Mouse (Mus musculus) heart, postnatal 0 days (tissue): ENCODE measurements at regions not wholly inside any gene's neighbourhood (a gene's known extent, or its start where the extent isn't known, plus 50 kb on each side); places are given as distances from the start of the nearest gene placed in this dataset.

Experiments
- CTCF ChIP-seq: IDR thresholded peaks from 2 replicates; pipeline ENCODE4 v1.5.1; 2016; ENCODE audit warnings: antibody characterized with exemption, control low read depth, low read depth
- EP300 ChIP-seq: IDR thresholded peaks from 2 replicates; pipeline ENCODE4 v1.6.1; 2016; ENCODE audit warnings: antibody characterized with exemption, low read depth

DNA sequence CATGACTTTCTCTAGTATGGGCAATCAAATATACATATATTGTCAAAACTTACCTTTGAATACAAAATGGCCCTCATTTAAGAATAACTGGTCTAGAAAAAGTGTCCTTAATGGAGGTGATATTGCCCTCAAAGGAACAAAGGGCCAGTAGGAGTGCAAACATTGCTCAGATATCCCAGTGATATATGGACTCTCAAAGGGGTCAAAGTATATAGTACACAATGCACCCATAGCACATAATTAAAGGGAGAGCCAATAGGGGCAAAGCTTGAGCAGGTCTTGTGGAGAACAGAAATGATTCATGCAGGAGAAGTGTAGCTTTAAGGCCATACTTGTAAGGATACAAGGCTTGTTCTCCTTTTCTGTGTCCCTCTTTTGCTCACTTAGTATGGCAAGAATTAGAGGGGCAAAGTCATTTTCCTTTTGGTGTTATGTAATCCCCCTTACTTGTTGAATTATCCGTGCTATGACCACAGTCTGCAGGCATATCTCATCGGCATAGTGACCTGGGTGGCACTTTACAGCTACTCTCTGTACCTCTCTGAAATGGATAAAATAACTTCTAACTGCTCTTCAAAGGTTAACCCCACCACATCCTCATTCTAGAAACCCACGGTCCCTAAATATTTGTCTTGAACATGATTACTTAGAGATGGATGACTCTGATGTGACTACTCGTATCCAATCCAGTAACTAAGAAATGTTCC lies 231.6 kb upstream of the Slc7a11 start:
- TF ChIP-seq CTCF (no peak), EP300 (no peak)
